Mouse (Mus musculus): Measurements from ENCODE around the gene Kdm2b. TPM values are rescaled to one million over a fixed set of nuclear protein-coding genes. Genes with fewer than 3 reads are reported as not detected.

The Kdm2b gene
- 62.5 and 66.1 TPM in 2 replicates for polyA plus RNA-seq (2015; fragmentation: Nextera tagmentation; extraction: Ambion mirVana)

DNA sequence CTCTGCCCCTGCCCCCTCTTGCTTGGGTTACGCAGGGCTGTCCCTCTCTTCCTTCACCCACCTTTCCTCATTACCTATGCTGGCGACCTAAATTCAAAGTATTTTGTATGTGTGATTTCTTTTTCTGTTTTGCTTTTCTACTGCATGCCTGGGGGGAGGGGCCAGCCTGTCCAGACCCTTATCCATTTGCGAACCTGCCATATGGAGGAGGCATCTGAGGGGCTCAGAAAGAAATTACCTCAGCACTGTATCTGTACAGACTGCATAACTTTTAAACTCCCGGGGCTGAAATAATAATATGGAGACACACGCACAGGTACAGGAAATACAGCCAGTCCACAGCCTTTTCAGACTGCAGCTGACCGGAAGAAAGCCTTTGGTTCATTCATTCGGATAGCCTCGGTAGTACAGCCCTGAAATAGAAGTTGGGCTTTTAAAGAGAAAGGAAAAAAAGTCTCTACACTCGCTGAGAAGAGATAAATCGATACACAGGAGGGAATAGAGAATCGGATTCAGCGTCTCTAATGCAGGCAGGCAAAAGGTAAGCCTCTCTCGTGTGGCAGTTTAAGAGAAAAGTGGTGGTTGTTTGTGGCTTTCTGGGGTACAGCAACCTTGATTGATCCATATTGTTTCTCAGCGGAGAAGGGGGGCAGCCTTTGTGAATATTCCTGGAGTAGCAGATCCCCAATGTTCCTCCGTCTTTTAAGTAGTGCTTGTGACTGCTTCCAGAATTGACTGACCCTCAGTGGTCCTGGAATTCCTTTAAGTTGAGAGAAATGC is at the start of gene Kdm2b:
TSS of gene Kdm2b (minus strand) at position 273 of the 780 bp plus-strand sequence.
- no peak for TF ChIP-seq CTCF (IDR thresholded peaks at IDR 0.05; ENCODE audit: low read depth)
- peak within 1 kb of the TSS; percentile 94 for H3K27ac ChIP-seq
- 5% methylated on average over 15 of the region's 15 CpGs for WGBS
- DNase-seq (ENCODE audit: low spot score): peak; percentile 66
- peak within 1 kb of the TSS; percentile 93 for H3K4me2 ChIP-seq (ENCODE audit: low read length)
- H3K4me1 ChIP-seq (replicated peaks; ENCODE audit: insufficient read depth, low read length): peaks cover 27% of the 10 kb centered on the region
- no peaks in the 10 kb centered on the region for H3K36me3 ChIP-seq (ENCODE audit: insufficient read depth, low read length)
- H3K9me3 ChIP-seq (replicated peaks; ENCODE audit: low read length): no peaks in the 10 kb centered on the region
- H3K9ac ChIP-seq (ENCODE audit: low read depth, low read length): peak within 1 kb of the TSS; percentile 86
- 0 out of 2 replicates have a peak, but pooled peaks have one; percentile 15 for ATAC-seq (replicated peaks; ENCODE audit: low FRiP score, low read depth)
- peak within 1 kb of the TSS; percentile 76 for H3K4me3 ChIP-seq (replicated peaks; ENCODE audit: low read depth, low read length)
- H3K27me3 ChIP-seq (ENCODE audit: insufficient read depth, low read length): no peaks in the 10 kb centered on the region

DNA sequence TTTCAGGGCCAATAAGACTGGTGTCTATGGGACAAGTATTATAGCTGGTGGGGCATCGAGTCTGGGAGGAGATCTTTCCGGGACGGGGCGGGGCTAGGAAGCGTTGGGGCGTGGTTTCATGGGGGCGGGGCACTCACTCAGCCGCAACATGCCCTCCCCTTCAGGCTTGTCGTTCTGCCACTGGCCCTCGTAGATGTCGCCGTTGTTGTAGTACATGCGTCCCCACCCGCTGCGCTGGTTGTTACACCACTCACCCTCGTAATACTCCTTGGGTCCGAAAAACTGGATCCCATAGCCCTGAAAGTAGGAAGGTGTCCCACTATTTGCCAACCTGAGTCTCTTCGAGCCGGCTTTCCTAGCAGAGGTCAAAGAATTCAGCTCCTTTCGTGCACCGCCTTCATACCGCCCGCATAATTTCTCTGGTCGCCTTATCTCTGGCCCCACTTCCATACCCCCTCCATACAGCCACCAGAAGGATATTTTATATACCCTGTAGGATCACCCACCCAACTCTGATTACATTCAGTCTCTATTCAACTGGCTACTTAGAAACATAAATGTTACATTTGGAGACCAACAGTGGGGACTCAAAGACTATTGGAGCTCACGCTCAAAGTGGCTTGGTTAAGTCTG is 49.6 kb upstream of the Kdm2b start:
- Histone ChIP-seq H3K4me3 (replicated peaks; ENCODE audit: low read depth, low read length) (peak overlapping the region; percentile 25; the same call in 1 of the 2 replicates), H3K27me3 (ENCODE audit: insufficient read depth, low read length) (no peaks in the 10 kb centered on the region), H3K27ac (peak overlapping the region; percentile 50; the same call in 1 of the 2 replicates), H3K4me1 (replicated peaks; ENCODE audit: insufficient read depth, low read length) (no peaks in the 10 kb centered on the region), H3K9ac (ENCODE audit: low read depth, low read length) (peak overlapping the region; percentile 18; the same call in 1 of the 2 replicates), H3K9me3 (replicated peaks; ENCODE audit: low read length) (no peaks in the 10 kb centered on the region), H3K36me3 (ENCODE audit: insufficient read depth, low read length) (no peaks in the 10 kb centered on the region), H3K4me2 (ENCODE audit: low read length) (peak overlapping the region; percentile 60)
- WGBS: 7% methylated on average over 25 of the region's 25 CpGs
- TF ChIP-seq CTCF (IDR thresholded peaks at IDR 0.05; ENCODE audit: low read depth): no peak
- ATAC-seq (replicated peaks; ENCODE audit: low FRiP score, low read depth) (peak; percentile 59; the same call in 1 of the 2 replicates), DNase-seq (ENCODE audit: low spot score) (peak; percentile 76)

- Histone ChIP-seq H3K4me3 (replicated peaks; ENCODE audit: low read depth, low read length) (no peak overlapping the region), H3K9me3 (replicated peaks; ENCODE audit: low read length) (no peaks in the 10 kb centered on the region), H3K36me3 (ENCODE audit: insufficient read depth, low read length) (no peaks in the 10 kb centered on the region), H3K9ac (ENCODE audit: low read depth, low read length) (no peak overlapping the region), H3K27me3 (ENCODE audit: insufficient read depth, low read length) (no peaks in the 10 kb centered on the region), H3K27ac (no peak overlapping the region), H3K4me1 (replicated peaks; ENCODE audit: insufficient read depth, low read length) (no peaks in the 10 kb centered on the region), H3K4me2 (ENCODE audit: low read length) (no peak overlapping the region)
- ATAC-seq (replicated peaks; ENCODE audit: low FRiP score, low read depth): no peak
- no peak for TF ChIP-seq CTCF (IDR thresholded peaks at IDR 0.05; ENCODE audit: low read depth)
- WGBS: 78% methylated on average over 5 of the region's 5 CpGs
- DNase-seq (ENCODE audit: low spot score): no peak
Measured at GRCm38 (mm10) chr5:123038115-123038514, 48.5 kb upstream of the Kdm2b start.

- Histone ChIP-seq H3K9ac (ENCODE audit: low read depth, low read length) (no peak overlapping the region), H3K27me3 (ENCODE audit: insufficient read depth, low read length) (no peaks in the 10 kb centered on the region), H3K9me3 (replicated peaks; ENCODE audit: low read length) (no peaks in the 10 kb centered on the region), H3K27ac (peak overlapping the region; percentile 34; the same call in 1 of the 2 replicates), H3K4me1 (replicated peaks; ENCODE audit: insufficient read depth, low read length) (no peaks in the 10 kb centered on the region), H3K4me2 (ENCODE audit: low read length) (no peak overlapping the region), H3K4me3 (replicated peaks; ENCODE audit: low read depth, low read length) (no peak overlapping the region), H3K36me3 (ENCODE audit: insufficient read depth, low read length) (no peaks in the 10 kb centered on the region)
- WGBS: 13% methylated on average over 6 of the region's 6 CpGs
- TF ChIP-seq CTCF (IDR thresholded peaks at IDR 0.05; ENCODE audit: low read depth): no peak
- ATAC-seq (replicated peaks; ENCODE audit: low FRiP score, low read depth) (peak; percentile 70), DNase-seq (ENCODE audit: low spot score) (peak; percentile 54)
Measured at GRCm38 (mm10) chr5:123035564-123035963, 45.9 kb upstream of the Kdm2b start.

DNA sequence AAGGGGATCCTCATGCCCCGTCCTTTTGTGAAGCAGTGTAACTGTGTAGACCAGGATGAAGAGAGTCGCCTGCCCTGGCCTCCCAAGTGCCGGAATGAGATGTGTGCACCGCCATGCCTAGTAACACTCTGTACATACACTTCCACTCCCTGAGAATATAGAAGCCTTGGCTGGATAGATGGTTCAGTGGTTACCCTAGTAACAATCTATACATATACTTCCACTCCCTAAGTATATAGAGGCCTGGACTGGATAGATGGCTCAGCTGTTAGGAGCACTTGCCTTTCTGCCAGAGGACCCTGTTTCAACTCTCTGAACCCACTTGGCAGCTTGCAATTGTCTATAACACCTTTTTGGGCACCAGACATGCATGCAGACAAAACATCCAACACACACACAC is 45.5 kb upstream of the Kdm2b start:
- Histone ChIP-seq H3K4me1 (replicated peaks; ENCODE audit: insufficient read depth, low read length) (no peaks in the 10 kb centered on the region), H3K9ac (ENCODE audit: low read depth, low read length) (no peak overlapping the region), H3K27ac (peak overlapping the region; percentile 34; the same call in 1 of the 2 replicates), H3K4me2 (ENCODE audit: low read length) (no peak overlapping the region), H3K36me3 (ENCODE audit: insufficient read depth, low read length) (peaks cover 4% of the 10 kb centered on the region; the same call in 1 of the 2 replicates), H3K27me3 (ENCODE audit: insufficient read depth, low read length) (no peaks in the 10 kb centered on the region), H3K9me3 (replicated peaks; ENCODE audit: low read length) (no peaks in the 10 kb centered on the region), H3K4me3 (replicated peaks; ENCODE audit: low read depth, low read length) (no peak overlapping the region)
- ATAC-seq (replicated peaks; ENCODE audit: low FRiP score, low read depth): no peak
- 88% methylated on average over 4 of the region's 4 CpGs for WGBS
- DNase-seq (ENCODE audit: low spot score): no peak
- TF ChIP-seq CTCF (IDR thresholded peaks at IDR 0.05; ENCODE audit: low read depth): no peak

DNA sequence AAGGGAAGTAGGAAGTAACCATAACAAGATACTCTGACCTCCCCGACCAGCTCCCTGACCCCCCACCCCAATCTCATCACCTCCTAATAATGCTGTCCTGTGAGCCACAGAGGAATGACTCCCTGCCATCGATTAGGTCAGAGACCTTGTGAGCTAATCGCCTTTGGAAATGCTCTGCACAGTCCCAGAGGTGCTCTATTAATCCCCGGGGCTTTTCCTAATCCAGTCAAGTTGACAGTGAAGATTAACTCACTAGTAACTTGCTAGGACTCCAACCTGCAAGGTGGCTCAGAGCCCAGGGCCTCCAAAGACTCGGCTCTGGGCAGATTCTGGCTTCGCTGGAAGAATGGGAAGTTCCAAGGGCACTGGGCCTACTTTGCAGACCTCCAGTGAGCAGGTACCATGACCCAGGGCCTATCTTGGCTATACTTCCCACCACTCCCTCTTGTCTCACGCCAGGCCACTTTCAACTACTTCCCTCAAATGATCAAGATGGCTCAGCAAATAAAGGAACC is 44.1 kb upstream of the Kdm2b start:
- TF ChIP-seq CTCF (IDR thresholded peaks at IDR 0.05; ENCODE audit: low read depth): no peak
- no peak for DNase-seq (ENCODE audit: low spot score)
- Histone ChIP-seq H3K27ac (no peak overlapping the region), H3K36me3 (ENCODE audit: insufficient read depth, low read length) (peaks cover 14% of the 10 kb centered on the region; the same call in 1 of the 2 replicates), H3K27me3 (ENCODE audit: insufficient read depth, low read length) (no peaks in the 10 kb centered on the region), H3K4me1 (replicated peaks; ENCODE audit: insufficient read depth, low read length) (no peaks in the 10 kb centered on the region), H3K4me3 (replicated peaks; ENCODE audit: low read depth, low read length) (no peak overlapping the region), H3K4me2 (ENCODE audit: low read length) (no peak overlapping the region), H3K9ac (ENCODE audit: low read depth, low read length) (no peak overlapping the region), H3K9me3 (replicated peaks; ENCODE audit: low read length) (no peaks in the 10 kb centered on the region)
- 66% methylated on average over 7 of the region's 7 CpGs for WGBS
- no peak for ATAC-seq (replicated peaks; ENCODE audit: low FRiP score, low read depth)
